Mouse (Mus musculus): ENCODE measurements around the gene Mlxipl. TPM values are rescaled to one million over a fixed set of nuclear protein-coding genes. Genes with fewer than 3 reads are reported as not detected.

Gene Mlxipl
- total and polyA plus RNA-seq, 3 experiments = not detected

DNA sequence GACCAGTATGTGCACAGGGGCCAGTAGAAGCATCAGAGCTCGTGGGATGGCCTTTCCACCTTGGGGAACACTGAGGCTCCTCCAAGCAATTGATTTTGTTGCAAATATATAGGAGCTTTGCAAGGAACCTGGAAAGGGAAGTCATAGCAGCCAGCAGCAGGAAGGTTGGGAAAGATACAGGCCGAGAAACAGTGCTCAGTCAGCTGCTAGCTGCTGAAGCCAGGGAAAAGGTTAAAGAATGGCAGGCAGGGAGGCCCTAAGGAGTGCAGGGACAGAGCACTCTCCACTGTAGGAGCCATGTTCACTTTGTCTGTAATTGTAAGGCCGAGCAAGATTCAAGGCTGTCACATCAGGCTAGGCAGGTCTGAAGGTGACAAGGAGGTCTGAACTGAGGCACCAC is 88.8 kb downstream of the Mlxipl start:
- TF ChIP-seq CHD2 (IDR thresholded peaks at IDR 0.05; ENCODE audit: low read length) (no peak), ZMIZ1 (IDR thresholded peaks at IDR 0.05; ENCODE audit: low read depth, low read length) (no peak), ZNF384 (IDR thresholded peaks at IDR 0.05; ENCODE audit: low read depth, low read length) (no peak)
- Histone ChIP-seq H3K36me3 (ENCODE audit: control insufficient read depth in 1 of 2, insufficient read depth in 2 of 2, low read length in 2 of 2) (peaks cover 0 to 11% of the 10 kb centered on the region in 2 experiments; a peak in 2 of 4 replicates), H3K4me3 (ENCODE audit: control insufficient read depth in 1 of 2, insufficient read depth in 1 of 2, low read depth in 2 of 2, low read length in 2 of 2) (no peak overlapping the region), H3K27ac (ENCODE audit: control insufficient read depth, low read depth, low read length) (no peak overlapping the region), H3K9ac (ENCODE audit: control insufficient read depth, low read depth, low read length, poor library complexity, severe bottlenecking) (no peak overlapping the region), H3K27me3 (ENCODE audit: control insufficient read depth in 1 of 2, insufficient read depth in 2 of 2, low read length in 2 of 2) (no peaks in the 10 kb centered on the region), H3K9me3 (replicated peaks; ENCODE audit: insufficient read depth, low read length) (no peaks in the 10 kb centered on the region), H3K79me2 (ENCODE audit: control insufficient read depth, insufficient read depth, low read length, poor library complexity) (no peaks in the 10 kb centered on the region), H3K4me1 (ENCODE audit: control insufficient read depth in 1 of 2, insufficient read depth in 2 of 2, low read length in 2 of 2) (no peaks in the 10 kb centered on the region)
- no peak for DNase-seq (ENCODE audit: low read depth, low spot score)

- Histone ChIP-seq H3K4me1 (ENCODE audit: control insufficient read depth in 1 of 2, insufficient read depth in 2 of 2, low read length in 2 of 2) (no peaks in the 10 kb centered on the region), H3K9ac (ENCODE audit: control insufficient read depth, low read depth, low read length, poor library complexity, severe bottlenecking) (no peak overlapping the region), H3K36me3 (ENCODE audit: control insufficient read depth in 1 of 2, insufficient read depth in 2 of 2, low read length in 2 of 2) (peaks cover 0 to 11% of the 10 kb centered on the region in 2 experiments; a peak in 2 of 4 replicates), H3K4me3 (ENCODE audit: control insufficient read depth in 1 of 2, insufficient read depth in 1 of 2, low read depth in 2 of 2, low read length in 2 of 2) (no peak overlapping the region), H3K79me2 (ENCODE audit: control insufficient read depth, insufficient read depth, low read length, poor library complexity) (no peaks in the 10 kb centered on the region), H3K27me3 (ENCODE audit: control insufficient read depth in 1 of 2, insufficient read depth in 2 of 2, low read length in 2 of 2) (no peaks in the 10 kb centered on the region), H3K27ac (ENCODE audit: control insufficient read depth, low read depth, low read length) (no peak overlapping the region), H3K9me3 (replicated peaks; ENCODE audit: insufficient read depth, low read length) (no peaks in the 10 kb centered on the region)
- TF ChIP-seq GABPA (IDR thresholded peaks at IDR 0.05; ENCODE audit: low read depth, low read length) = no peak
- no peak for TF ChIP-seq ZC3H11A (IDR thresholded peaks at IDR 0.05; ENCODE audit: low read depth, low read length)
- TF ChIP-seq USF1 (IDR thresholded peaks at IDR 0.05; ENCODE audit: low read depth, low read length) = no peak
- TF ChIP-seq JUND (IDR thresholded peaks at IDR 0.05; ENCODE audit: low read depth, low read length) = no peak
- no peak for TF ChIP-seq KAT2A (conservative IDR thresholded peaks at IDR 0.05; ENCODE audit: low read depth, low read length)
- no peak for TF ChIP-seq UBTF (IDR thresholded peaks at IDR 0.05; ENCODE audit: borderline replicate concordance, insufficient read depth, low read depth, low read length)
- TF ChIP-seq MYB (IDR thresholded peaks at IDR 0.05; ENCODE audit: low read depth, low read length) = no peak
- TF ChIP-seq TAL1 (IDR thresholded peaks at IDR 0.05; ENCODE audit: low read length) = no peak
- TF ChIP-seq MAX (IDR thresholded peaks at IDR 0.05; ENCODE audit: low read length) = no peak
- TF ChIP-seq POLR2A (IDR thresholded peaks at IDR 0.05; ENCODE audit: control insufficient read depth in 1 of 2, insufficient read depth in 1 of 2, low read depth in 1 of 2, low read length in 2 of 2, poor library complexity in 1 of 2) = no peak
- no peak for TF ChIP-seq MAZ (IDR thresholded peaks at IDR 0.05; ENCODE audit: low read depth, low read length)
- TF ChIP-seq CHD1 (IDR thresholded peaks at IDR 0.05; ENCODE audit: low read depth, low read length) = no peak
- TF ChIP-seq RAD21 (IDR thresholded peaks at IDR 0.05; ENCODE audit: low read depth, low read length) = no peak
- TF ChIP-seq TCF12 (IDR thresholded peaks at IDR 0.05; ENCODE audit: low read depth, low read length) = no peak
- TF ChIP-seq MAFK (IDR thresholded peaks at IDR 0.05; ENCODE audit: borderline replicate concordance, low read depth, low read length) = no peak
- no peak for TF ChIP-seq E2F4 (IDR thresholded peaks at IDR 0.05; ENCODE audit: borderline replicate concordance, low read depth, low read length)
- DNase-seq (ENCODE audit: low read depth, low spot score) = no peak
Measured at GRCm38 (mm10) chr5:135178996-135179395, 89.3 kb downstream of the Mlxipl start.
